Mouse (Mus musculus): ENCODE results near the gene Kera. TPM values are rescaled to one million over a fixed set of nuclear protein-coding genes. Genes with fewer than 3 reads are reported as not detected.

Kera gene
- not detected in 2 replicates for polyA plus RNA-seq (2012; rRNA removed)

GRCm38 (mm10) chr10:97606579-97606978 is at the start of gene Kera:
Gene Kera, plus strand, starts transcription at chr10:97606879.

GRCm38 (mm10) chr10:97564957-97565856 is 41.5 kb upstream of the Kera start, which contains the start of gene Lum:
Gene Lum, plus strand, starts transcription at chr10:97565128.

GRCm38 (mm10) chr10:97643768-97644167 is 37.1 kb downstream of the Kera start, which contains the start of gene Epyc:
Gene Epyc, plus strand, starts transcription at chr10:97644068.

Other genes with a start within 250 kb of the Kera start
- gene Dcn, start 127.3 kb upstream of the Kera start, polyA plus RNA-seq (2012; rRNA removed), result 104 and 118 TPM in 2 replicates
- 12.1 and 15.0 TPM in 2 replicates for gene Lum, start 41.8 kb upstream of the Kera start, polyA plus RNA-seq (2012; rRNA removed)
- gene Epyc, start 37.2 kb downstream of the Kera start, polyA plus RNA-seq (2012; rRNA removed), result not detected in 2 replicates
- not detected in 2 replicates for gene Ccer1, start 86.2 kb downstream of the Kera start, polyA plus RNA-seq (2012; rRNA removed)
- gene C030005K15Rik, start 119.9 kb downstream of the Kera start, polyA plus RNA-seq (2012; rRNA removed), result not detected in 2 replicates

Data from colon, adult 2 months (tissue).